Mouse (Mus musculus) kidney, postnatal 0 days (tissue): Measurements from ENCODE around the gene Clstn2. TPM values are rescaled to one million over a fixed set of nuclear protein-coding genes. Genes with fewer than 3 reads are reported as not detected.

Experiments used
- ATAC-seq: fragments of 200-750 bp; cut with Nextera tagmentation; replicated peaks from 2 replicates; pipeline ENCODE4 v1.8.0; 2017; ENCODE audit warnings: low read depth, moderate number of reproducible peaks, moderate TSS enrichment, moderate library complexity; ENCODE audit not compliant: low FRiP score
- DNase-seq: peaks from one replicate; pipeline ENCODE4 v3.0.0-alpha.2; 2016; ENCODE audit warnings: low spot score
- H3K27ac ChIP-seq: fragments of 300-500 bp; sonication (generic); 2 replicates; pipeline ENCODE4 v1.5.1; 2014; ENCODE audit warnings: mild to moderate bottlenecking
- H3K27me3 ChIP-seq: fragments of 300-500 bp; sonication (generic); 2 replicates; pipeline ENCODE4 v1.6.1; 2014; ENCODE audit warnings: low read length, mixed read lengths; ENCODE audit not compliant: insufficient read depth
- H3K36me3 ChIP-seq: fragments of 300-500 bp; sonication (generic); 2 replicates; pipeline ENCODE4 v1.6.1; 2014; ENCODE audit warnings: low read length, mixed read lengths; ENCODE audit not compliant: insufficient read depth
- H3K4me1 ChIP-seq: fragments of 300-500 bp; sonication (generic); replicated peaks from 2 replicates; pipeline ENCODE4 v1.6.1; 2014; ENCODE audit warnings: antibody characterized with exemption, low read length, mixed read lengths; ENCODE audit not compliant: insufficient read depth
- H3K4me2 ChIP-seq: fragments of 300-500 bp; sonication (generic); 2 replicates; pipeline ENCODE4 v1.6.1; 2014; ENCODE audit warnings: mild to moderate bottlenecking, low read length, moderate library complexity, mixed read lengths
- H3K4me3 ChIP-seq: fragments of 300-500 bp; sonication (generic); replicated peaks from 2 replicates; pipeline ENCODE4 v1.5.1; 2014; ENCODE audit warnings: low read depth, low read length
- H3K9ac ChIP-seq: fragments of 300-500 bp; sonication (generic); 2 replicates; pipeline ENCODE4 v1.6.1; 2014; ENCODE audit warnings: low read depth, low read length
- H3K9me3 ChIP-seq: fragments of 300-500 bp; sonication (generic); replicated peaks from 2 replicates; pipeline ENCODE4 v1.6.1; 2016; ENCODE audit warnings: low read length, inconsistent platforms, mixed read lengths
- CTCF ChIP-seq: IDR thresholded peaks from 2 replicates; pipeline ENCODE4 v1.5.1; 2016; ENCODE audit warnings: antibody characterized with exemption, low read depth, mild to moderate bottlenecking, moderate library complexity
- WGBS: fragments of 180-500 bp; shearing (Covaris S2); extraction: QIAGEN DNeasy Blood & Tissue Kit; methylation state at CpG from one replicate; pipeline ENCODE4 v1.1.7; 2014; 5-methylcytosine and 5-hydroxymethylcytosine counted together
- polyA plus RNA-seq: library from polyadenylated mRNA; unstranded; fragments of >200 nt; fragmentation: Nextera tagmentation; extraction: Ambion mirVana; gene quantifications from 2 replicates; pipeline ENCODE4 v1.2.1, GENCODE M21; 2015

Gene Clstn2
- polyA plus RNA-seq, 1 experiment from 2014 or later: 0.91 TPM

GRCm38 (mm10) chr9:97635351-97635750 is 397.6 kb downstream of the Clstn2 start:
- no peak overlapping the region for H3K4me2 ChIP-seq
- no peaks in the 10 kb centered on the region for H3K36me3 ChIP-seq
- H3K27me3 ChIP-seq: no peaks in the 10 kb centered on the region
- no peak for TF ChIP-seq CTCF
- no peaks in the 10 kb centered on the region for H3K4me1 ChIP-seq
- no peak overlapping the region for H3K27ac ChIP-seq
- no peak for DNase-seq
- WGBS: 73% methylated on average over 4 of the region's 4 CpGs
- H3K9me3 ChIP-seq: no peaks in the 10 kb centered on the region
- ATAC-seq: no peak
- H3K9ac ChIP-seq: no peak overlapping the region
- no peak overlapping the region for H3K4me3 ChIP-seq

DNA sequence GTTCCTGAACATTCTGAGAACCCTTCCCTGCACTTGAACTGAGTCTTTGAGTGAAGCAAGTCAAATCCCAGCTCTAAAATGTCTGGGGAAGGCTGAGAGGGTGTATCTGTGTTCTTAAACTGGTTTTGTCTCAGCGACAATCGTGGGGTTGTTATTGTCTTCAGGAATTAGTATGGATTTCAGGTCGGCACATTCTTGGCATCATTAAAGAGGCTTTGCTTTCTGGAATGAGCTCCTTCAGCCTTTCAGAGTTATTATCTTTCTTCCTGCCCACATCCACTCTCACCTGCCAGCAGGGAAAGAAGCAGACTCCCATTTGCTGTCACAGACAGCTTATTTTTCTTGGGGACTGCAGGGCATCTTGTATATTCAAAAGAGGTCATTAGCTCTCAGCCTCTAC is 398.1 kb downstream of the Clstn2 start:
- no peak for ATAC-seq
- Histone ChIP-seq H3K9ac (no peak overlapping the region), H3K27me3 (no peaks in the 10 kb centered on the region), H3K4me3 (no peak overlapping the region), H3K9me3 (no peaks in the 10 kb centered on the region), H3K27ac (no peak overlapping the region), H3K4me1 (no peaks in the 10 kb centered on the region), H3K36me3 (no peaks in the 10 kb centered on the region), H3K4me2 (no peak overlapping the region)
- WGBS: 74% methylated on average over 3 of the region's 3 CpGs
- DNase-seq: no peak
- no peak for TF ChIP-seq CTCF

GRCm38 (mm10) chr9:97629180-97629579 is 403.8 kb downstream of the Clstn2 start:
- ATAC-seq (no peak), DNase-seq (no peak)
- 54% methylated on average over 3 of the region's 3 CpGs for WGBS
- TF ChIP-seq CTCF: no peak
- Histone ChIP-seq H3K4me1 (no peaks in the 10 kb centered on the region), H3K27ac (no peak overlapping the region), H3K4me2 (no peak overlapping the region), H3K9ac (no peak overlapping the region), H3K36me3 (no peaks in the 10 kb centered on the region), H3K27me3 (no peaks in the 10 kb centered on the region), H3K9me3 (no peaks in the 10 kb centered on the region), H3K4me3 (no peak overlapping the region)

DNA sequence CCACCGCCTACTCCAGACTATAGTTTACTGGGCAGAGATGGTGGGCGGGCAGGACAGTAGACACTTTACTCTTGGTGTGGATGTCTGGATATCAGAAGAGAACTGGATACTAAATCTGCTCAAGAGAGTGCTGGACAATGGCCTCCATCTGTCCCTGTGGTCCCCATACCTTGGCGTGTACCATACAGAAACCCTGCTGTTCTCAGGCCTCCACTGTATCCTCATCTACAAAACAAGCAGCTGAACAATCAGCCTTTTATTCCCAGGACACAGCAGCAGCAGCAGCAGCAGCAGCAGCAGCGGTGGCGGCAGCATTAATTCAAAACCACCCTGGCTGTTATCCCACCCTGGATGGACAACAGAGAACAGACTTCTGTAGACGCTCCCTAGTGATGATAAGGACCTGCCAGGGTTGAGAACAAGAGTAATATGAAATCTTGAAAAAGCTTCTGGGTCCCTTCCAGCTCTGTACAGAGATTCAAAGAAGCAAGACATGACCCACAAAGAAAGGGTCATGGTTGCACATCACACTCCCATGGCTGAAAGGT is 404.5 kb downstream of the Clstn2 start:
- WGBS: 74% methylated on average over 6 of the region's 6 CpGs
- ATAC-seq: no peak
- no peaks in the 10 kb centered on the region for H3K9me3 ChIP-seq
- no peak for TF ChIP-seq CTCF
- H3K27ac ChIP-seq: no peak overlapping the region
- no peaks in the 10 kb centered on the region for H3K36me3 ChIP-seq
- no peaks in the 10 kb centered on the region for H3K27me3 ChIP-seq
- no peak overlapping the region for H3K4me3 ChIP-seq
- no peak overlapping the region for H3K9ac ChIP-seq
- H3K4me1 ChIP-seq: no peaks in the 10 kb centered on the region
- no peak overlapping the region for H3K4me2 ChIP-seq
- DNase-seq: no peak

DNA sequence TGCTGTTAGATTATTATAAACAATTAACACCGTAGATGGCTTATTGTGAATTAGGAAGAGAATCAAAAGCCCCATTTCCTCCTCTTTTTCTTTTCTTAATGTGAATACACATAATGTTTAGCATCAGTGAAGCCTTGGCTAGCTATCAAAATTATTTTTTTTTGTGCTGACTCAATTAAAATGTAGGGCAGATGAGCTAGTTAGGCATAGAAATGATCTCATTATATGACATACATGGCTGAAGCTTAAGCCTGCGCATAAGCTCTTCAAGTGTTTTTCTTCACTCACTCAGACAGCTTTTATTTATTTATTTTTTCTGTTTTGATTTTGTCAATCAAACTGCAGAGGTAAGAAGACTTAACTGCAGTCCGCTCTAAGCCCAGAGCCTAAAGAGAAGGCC is 405.1 kb downstream of the Clstn2 start:
- no peak overlapping the region for H3K4me3 ChIP-seq
- no peak overlapping the region for H3K27ac ChIP-seq
- H3K27me3 ChIP-seq: no peaks in the 10 kb centered on the region
- H3K4me2 ChIP-seq: no peak overlapping the region
- no peaks in the 10 kb centered on the region for H3K9me3 ChIP-seq
- DNase-seq: no peak
- H3K9ac ChIP-seq: no peak overlapping the region
- WGBS: 89% methylated on average over 3 of the region's 3 CpGs
- TF ChIP-seq CTCF: no peak
- no peaks in the 10 kb centered on the region for H3K4me1 ChIP-seq
- H3K36me3 ChIP-seq: no peaks in the 10 kb centered on the region
- ATAC-seq: no peak

- no peaks in the 10 kb centered on the region for H3K9me3 ChIP-seq
- TF ChIP-seq CTCF: no peak
- no peaks in the 10 kb centered on the region for H3K4me1 ChIP-seq
- 67% methylated on average over 7 of the region's 7 CpGs for WGBS
- H3K4me3 ChIP-seq: no peak overlapping the region
- H3K36me3 ChIP-seq: no peaks in the 10 kb centered on the region
- no peak for DNase-seq
- no peak overlapping the region for H3K27ac ChIP-seq
- H3K9ac ChIP-seq: no peak overlapping the region
- no peak overlapping the region for H3K4me2 ChIP-seq
- no peaks in the 10 kb centered on the region for H3K27me3 ChIP-seq
- ATAC-seq: no peak
Measured at GRCm38 (mm10) chr9:97610566-97610965, 422.4 kb downstream of the Clstn2 start.

DNA sequence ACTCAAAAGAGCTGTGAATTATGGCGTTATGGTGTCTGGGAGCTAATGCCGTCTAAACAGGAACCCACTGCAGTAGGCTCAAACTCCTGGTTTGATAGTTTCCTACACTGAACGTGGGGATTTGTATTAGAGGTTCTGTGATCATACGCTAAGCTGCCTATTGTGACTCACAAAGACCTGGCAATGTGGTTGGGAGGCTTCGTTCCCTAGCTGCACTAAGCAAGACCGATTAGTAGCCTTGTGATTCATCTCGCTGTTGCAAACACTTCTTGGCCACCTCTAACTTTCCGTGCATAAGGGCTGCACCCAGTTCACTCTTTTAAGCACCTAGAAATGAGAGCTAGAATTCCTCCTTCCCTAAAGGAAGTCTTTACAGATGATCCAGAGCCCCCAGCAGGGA is 429.3 kb downstream of the Clstn2 start:
- ATAC-seq (no peak), DNase-seq (no peak)
- no peaks in the 10 kb centered on the region for H3K27me3 ChIP-seq
- no peak overlapping the region for H3K27ac ChIP-seq
- no peaks in the 10 kb centered on the region for H3K4me1 ChIP-seq
- H3K4me3 ChIP-seq: no peak overlapping the region
- no peaks in the 10 kb centered on the region for H3K36me3 ChIP-seq
- H3K4me2 ChIP-seq: no peak overlapping the region
- H3K9me3 ChIP-seq: no peaks in the 10 kb centered on the region
- TF ChIP-seq CTCF: no peak
- no peak overlapping the region for H3K9ac ChIP-seq
- 70% methylated on average over 8 of the region's 8 CpGs for WGBS
